Mouse (Mus musculus) activated CD4-positive, CD25-positive, alpha-beta regulatory T cell, adult 4 months (primary cell): Measurements from ENCODE around the gene Ttc9. TPM values are rescaled to one million over a fixed set of nuclear protein-coding genes. Genes with fewer than 3 reads are reported as not detected.

ENCODE experiments used
- ATAC-seq: one replicate; pipeline ENCODE4 v1.8.0; 2017
- polyA plus RNA-seq, 2 experiments: library from polyadenylated mRNA; unstranded; fragments of 100-300 nt; shearing (Covaris generic); gene quantifications; one replicate each; pipeline ENCODE4 v1.2.1; 2017

The Ttc9 gene
- polyA plus RNA-seq = not detected

GRCm38 (mm10) chr12:81630915-81631660 is at the start of gene Ttc9:
Gene Ttc9, plus strand, starts transcription at chr12:81631249.
- no peak for ATAC-seq

- peak; percentile 90 for ATAC-seq
Measured at GRCm38 (mm10) chr12:81594902-81595671, 36.0 kb upstream of the Ttc9 start, which contains the start of gene Med6. Gene Med6, minus strand, starts transcription at chr12:81595008.

- ATAC-seq = no peak
Measured at GRCm38 (mm10) chr12:81596547-81597262, 34.3 kb upstream of the Ttc9 start.

GRCm38 (mm10) chr12:81604995-81605784 is 25.9 kb upstream of the Ttc9 start:
- no peak for ATAC-seq

- ATAC-seq = no peak
Measured at GRCm38 (mm10) chr12:81609445-81609844, 21.6 kb upstream of the Ttc9 start.

- no peak for ATAC-seq
Measured at GRCm38 (mm10) chr12:81615807-81616206, 15.2 kb upstream of the Ttc9 start.

GRCm38 (mm10) chr12:81616980-81617379 is 14.1 kb upstream of the Ttc9 start:
- ATAC-seq = no peak

GRCm38 (mm10) chr12:81619302-81619701 is 11.7 kb upstream of the Ttc9 start:
- no peak for ATAC-seq

GRCm38 (mm10) chr12:81623377-81623776 is 7.7 kb upstream of the Ttc9 start:
- ATAC-seq = no peak

- no peak for ATAC-seq
Measured at GRCm38 (mm10) chr12:81626226-81626861, 4.7 kb upstream of the Ttc9 start.

- ATAC-seq = no peak
Measured at GRCm38 (mm10) chr12:81627426-81627825, 3.6 kb upstream of the Ttc9 start.

GRCm38 (mm10) chr12:81628091-81628490 is 3.0 kb upstream of the Ttc9 start:
- no peak for ATAC-seq

- ATAC-seq = no peak
Measured at GRCm38 (mm10) chr12:81630520-81630914, 532 bp upstream of the Ttc9 start.

- ATAC-seq = no peak
Measured at GRCm38 (mm10) chr12:81631661-81632401, 782 bp downstream of the Ttc9 start.

- ATAC-seq = no peak
Measured at GRCm38 (mm10) chr12:81633246-81633645, 2.2 kb downstream of the Ttc9 start.

- no peak for ATAC-seq
Measured at GRCm38 (mm10) chr12:81640656-81641055, 9.6 kb downstream of the Ttc9 start.

GRCm38 (mm10) chr12:81642361-81643082 is 11.5 kb downstream of the Ttc9 start:
- no peak for ATAC-seq

GRCm38 (mm10) chr12:81646811-81647210 is 15.8 kb downstream of the Ttc9 start:
- ATAC-seq = no peak

- ATAC-seq = no peak
Measured at GRCm38 (mm10) chr12:81653344-81653743, 22.3 kb downstream of the Ttc9 start.

GRCm38 (mm10) chr12:81657321-81657720 is 26.3 kb downstream of the Ttc9 start:
- ATAC-seq = no peak
